Mouse (Mus musculus) cerebellum, adult 2 months (tissue): ENCODE results near the gene Farsa. TPM values are rescaled to one million over a fixed set of nuclear protein-coding genes. Genes with fewer than 3 reads are reported as not detected.

Experiments
- DNase-seq, 2 experiments: peaks; one replicate each; pipeline ENCODE4 v3.0.0; 2021
- H3K27ac ChIP-seq: fragments of 200-500 bp; 2 replicates; pipeline ENCODE4 v1.5.1; 2012; ENCODE audit warnings: low read length, control low read depth, inconsistent platforms; ENCODE audit not compliant: insufficient read depth
- H3K27me3 ChIP-seq: fragments of 200-500 bp; 2 replicates; pipeline ENCODE4 v1.6.1; 2012; ENCODE audit warnings: inconsistent platforms, mild to moderate bottlenecking, low read length, moderate library complexity; ENCODE audit not compliant: control insufficient read depth, insufficient read depth
- H3K4me1 ChIP-seq: fragments of 200-500 bp; 2 replicates; pipeline ENCODE4 v1.6.1; 2011; ENCODE audit warnings: low read length; ENCODE audit not compliant: control insufficient read depth, insufficient read depth
- H3K4me3 ChIP-seq: fragments of 200-500 bp; replicated peaks from 2 replicates; pipeline ENCODE3; 2011; ENCODE audit warnings: mild to moderate bottlenecking, low read depth, low read length, control low read depth; ENCODE audit not compliant: insufficient read depth
- CTCF ChIP-seq: fragments of 200-500 bp; IDR thresholded peaks from 2 replicates; pipeline ENCODE4 v1.5.1; 2011; ENCODE audit warnings: low read depth, mild to moderate bottlenecking, control low read depth, low read length, moderate library complexity, borderline replicate concordance; ENCODE audit not compliant: insufficient read depth
- POLR2A ChIP-seq: fragments of 200-500 bp; IDR thresholded peaks from 2 replicates; pipeline ENCODE4 v1.6.1; 2011; ENCODE audit warnings: low read length, control low read depth, borderline replicate concordance; ENCODE audit not compliant: insufficient read depth
- WGBS: fragments of 180-500 bp; shearing (Covaris S2); methylation state at CpG from one replicate; pipeline ENCODE4 v1.1.7; 2018; 5-methylcytosine and 5-hydroxymethylcytosine counted together
- polyA plus RNA-seq: library from polyadenylated mRNA; depleted of rRNA; stranded (reverse); fragments of >200 nt; gene quantifications from 2 replicates; pipeline ENCODE4 v1.2.3, GENCODE M21; 2012

The Farsa gene
- polyA plus RNA-seq, 1 experiment: 72.0 TPM

GRCm38 (mm10) chr8:84832034-84832717 lies 24.6 kb upstream of the Farsa start:
- Histone ChIP-seq H3K4me1 (peaks cover 24% of the 10 kb centered on the region), H3K4me3 (peak overlapping the region; percentile 66), H3K27me3 (no peaks in the 10 kb centered on the region), H3K27ac (peak overlapping the region; percentile 90)
- WGBS: under 1% methylated on average over 59 of the region's 59 CpGs
- no peak for TF ChIP-seq CTCF
- peak; percentile 69 for TF ChIP-seq POLR2A
- DNase-seq: peak; percentile 85 to 88

DNA sequence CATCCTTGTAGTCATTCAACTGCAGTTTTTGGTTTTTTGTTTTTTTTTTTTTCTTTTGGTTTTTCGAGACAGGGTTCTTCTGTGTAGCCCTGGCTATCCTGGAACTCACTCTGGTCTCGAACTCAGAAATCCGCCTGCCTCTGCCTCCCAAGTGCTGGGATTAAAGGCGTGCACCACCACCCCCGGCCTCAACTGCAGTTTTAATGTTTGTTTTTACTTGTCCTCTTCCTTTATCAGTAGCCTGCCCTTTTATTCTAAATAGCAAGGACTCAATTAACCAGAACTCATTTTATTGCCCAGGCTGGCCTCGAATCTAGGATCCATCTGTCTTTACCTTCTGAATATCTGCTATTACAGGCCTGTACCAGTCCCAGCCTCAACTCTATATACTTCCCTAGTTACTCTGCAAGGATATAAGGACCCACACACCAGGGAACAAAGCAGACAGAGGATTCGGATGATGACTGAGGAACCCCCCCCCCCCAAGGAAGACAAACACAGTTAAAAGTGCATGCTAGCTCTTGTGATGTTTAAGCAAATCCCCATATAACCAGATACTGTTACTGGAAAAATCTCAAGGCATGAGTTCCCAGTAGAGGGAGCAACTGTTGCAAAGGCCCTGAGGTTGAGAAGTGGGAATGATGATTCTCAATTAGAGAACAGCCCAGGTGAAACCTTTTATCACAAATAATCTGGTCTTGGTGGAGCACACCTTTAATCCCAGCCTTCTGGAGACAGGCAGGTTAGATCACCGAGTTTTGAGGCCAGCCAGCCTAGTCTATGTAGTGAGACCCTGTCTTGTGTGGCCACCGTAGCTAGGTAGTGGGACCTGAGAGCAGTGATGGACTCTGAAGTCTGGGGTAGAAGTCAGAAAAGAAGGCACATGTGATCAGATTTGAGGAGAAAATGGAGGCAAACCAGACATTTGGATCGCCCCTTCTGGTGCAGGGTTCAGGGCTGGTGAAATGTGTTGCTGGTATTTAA lies 23.7 kb upstream of the Farsa start:
- TF ChIP-seq CTCF (no peak), POLR2A (no peak)
- peak overlapping the region; percentile 90; the same call in 1 of the 2 replicates for H3K27ac ChIP-seq
- DNase-seq: no peak
- WGBS: 53% methylated on average over 10 of the region's 10 CpGs
- H3K27me3 ChIP-seq: no peaks in the 10 kb centered on the region
- peak overlapping the region; percentile 66 for H3K4me3 ChIP-seq
- H3K4me1 ChIP-seq: peaks cover 33% of the 10 kb centered on the region

DNA sequence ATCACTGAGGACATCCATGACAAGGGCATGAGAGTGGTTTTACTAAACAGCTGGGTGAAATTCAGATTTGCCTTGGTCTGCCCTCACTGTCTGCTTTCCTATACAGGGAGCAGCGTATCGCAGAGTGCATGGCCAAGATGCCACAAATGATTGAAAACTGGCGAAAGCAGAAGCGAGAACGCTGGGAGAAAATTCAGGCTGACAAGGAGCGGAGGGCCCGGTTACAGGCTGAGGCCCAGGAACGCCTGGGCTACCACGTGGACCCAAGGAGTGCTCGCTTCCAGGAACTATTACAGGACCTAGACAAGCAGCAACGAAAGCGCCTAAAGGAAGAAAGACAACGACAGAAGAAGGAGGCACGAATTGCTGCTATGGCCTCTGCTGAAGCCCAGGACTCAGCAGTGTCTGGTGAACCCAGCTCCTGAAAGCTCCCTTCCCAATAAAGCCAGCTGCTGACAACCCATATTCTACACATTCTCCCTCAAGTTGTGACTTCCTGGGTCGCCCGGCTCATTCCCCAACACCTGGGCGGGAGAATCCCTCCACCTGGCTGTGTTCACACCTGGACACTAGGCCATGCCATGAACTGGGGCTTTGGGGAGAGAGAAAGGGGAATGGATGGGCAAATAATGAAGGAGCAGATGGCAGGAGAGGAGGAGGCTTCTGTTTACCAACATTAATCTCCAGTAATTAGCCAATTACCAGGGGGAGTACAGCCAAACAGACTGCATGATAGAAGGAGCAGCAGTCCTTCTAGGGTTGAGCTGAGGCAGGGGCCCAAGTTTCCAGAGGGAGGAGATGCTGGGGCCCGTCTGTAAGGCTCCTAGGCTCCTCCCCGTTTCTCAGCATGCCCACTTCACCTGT lies 22.6 kb upstream of the Farsa start:
- TF ChIP-seq POLR2A (no peak), CTCF (no peak)
- DNase-seq: peak; percentile 41 to 57
- no peaks in the 10 kb centered on the region for H3K27me3 ChIP-seq
- H3K4me3 ChIP-seq: no peak overlapping the region
- peak overlapping the region; percentile 37 for H3K27ac ChIP-seq
- peaks cover 35% of the 10 kb centered on the region for H3K4me1 ChIP-seq
- WGBS: 27% methylated on average over 19 of the region's 19 CpGs

GRCm38 (mm10) chr8:84834866-84835855 lies 21.6 kb upstream of the Farsa start:
- Histone ChIP-seq H3K27ac (peak overlapping the region; percentile 37), H3K27me3 (no peaks in the 10 kb centered on the region), H3K4me1 (peaks cover 35% of the 10 kb centered on the region), H3K4me3 (no peak overlapping the region)
- WGBS: 8% methylated on average over 10 of the region's 10 CpGs
- peak; percentile 87 to 88 for DNase-seq
- TF ChIP-seq CTCF (no peak), POLR2A (no peak)

- TF ChIP-seq POLR2A: no peak
- no peak for TF ChIP-seq CTCF
- Histone ChIP-seq H3K4me3 (no peak overlapping the region), H3K4me1 (peaks cover 35% of the 10 kb centered on the region), H3K27me3 (no peaks in the 10 kb centered on the region), H3K27ac (peak overlapping the region; percentile 27; the same call in 1 of the 2 replicates)
- DNase-seq: peak; percentile 53 to 64
- 25% methylated on average over 8 of the region's 8 CpGs for WGBS
Observed at GRCm38 (mm10) chr8:84837149-84837911, 19.5 kb upstream of the Farsa start.

- no peaks in the 10 kb centered on the region for H3K27me3 ChIP-seq
- no peak for TF ChIP-seq POLR2A
- no peak for TF ChIP-seq CTCF
- peaks cover 35% of the 10 kb centered on the region for H3K4me1 ChIP-seq
- WGBS: 71% methylated on average over 15 of the region's 15 CpGs
- DNase-seq: no peak
- no peak overlapping the region for H3K4me3 ChIP-seq
- H3K27ac ChIP-seq: no peak overlapping the region
Observed at GRCm38 (mm10) chr8:84837912-84838470, 18.8 kb upstream of the Farsa start.
